Mouse (Mus musculus) adrenal gland, postnatal 25 days (tissue): ENCODE measurements at regions not wholly inside any gene's neighbourhood (a gene's known extent, or its start where the extent isn't known, plus 50 kb on each side); places are given as distances from the start of the nearest gene placed in this dataset.

ENCODE experiments used
- DNase-seq: peaks from one replicate; pipeline ENCODE4 v3.0.0; 2021; ENCODE audit warnings: mixed read lengths

DNA sequence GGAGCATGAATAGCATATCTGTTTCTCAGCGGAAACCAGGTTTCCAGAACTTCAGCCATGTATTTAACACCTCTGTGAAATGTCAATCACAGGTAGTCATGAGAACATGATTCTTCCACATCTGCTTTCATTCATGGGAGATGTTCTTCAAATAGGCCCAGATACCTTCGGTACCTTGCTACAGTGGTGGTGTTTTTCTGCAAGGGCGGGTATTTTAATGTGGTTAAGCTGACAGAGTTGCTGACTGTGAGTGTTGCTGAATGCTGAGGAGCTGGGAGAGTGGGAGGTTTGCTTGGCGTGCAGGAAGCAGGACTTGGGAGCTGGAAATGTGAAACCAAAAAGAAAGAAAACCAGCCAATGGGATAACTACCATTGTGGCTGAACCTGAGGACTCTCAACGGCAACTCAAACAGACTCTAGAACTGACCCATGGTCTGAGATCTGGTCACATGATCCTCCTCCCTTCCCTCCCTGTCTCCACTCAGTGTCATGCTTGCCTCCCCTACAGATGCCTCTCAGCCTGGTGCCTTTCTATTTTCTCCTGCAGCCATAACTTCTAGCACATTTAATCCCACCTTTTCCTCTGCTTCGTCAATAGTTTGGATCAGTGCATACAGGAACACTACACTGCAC lies 317.0 kb upstream of the Pard3b start:
- no peak for DNase-seq

- no peak for DNase-seq
These were observed 307.2 kb upstream of the Pard3b start for GRCm38 (mm10) chr1:61331456-61331855.

- DNase-seq: no peak
These were observed 306.7 kb upstream of the Pard3b start for GRCm38 (mm10) chr1:61331906-61332305.

GRCm38 (mm10) chr1:61336367-61336766 lies 302.3 kb upstream of the Pard3b start:
- DNase-seq: no peak

DNA sequence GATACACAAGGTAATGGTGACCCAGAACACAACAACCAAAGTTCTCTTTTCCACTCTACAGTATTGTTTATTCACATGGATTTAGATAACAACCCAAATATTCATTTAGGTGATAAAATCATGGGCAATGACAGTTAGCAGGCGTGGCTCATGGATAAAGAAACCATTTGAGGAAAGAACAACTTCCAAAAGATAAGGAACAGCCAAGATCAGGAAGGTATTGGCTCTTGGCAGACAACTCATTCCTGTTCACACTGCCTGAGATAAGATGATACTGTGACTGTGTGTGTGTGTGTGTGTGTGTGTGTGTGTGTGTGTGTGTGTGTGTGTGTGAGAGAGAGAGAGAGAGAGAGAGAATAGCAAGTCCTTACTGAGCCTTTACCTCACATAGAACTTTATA lies 285.7 kb upstream of the Pard3b start:
- no peak for DNase-seq

- no peak for DNase-seq
These were observed 285.1 kb upstream of the Pard3b start for GRCm38 (mm10) chr1:61353481-61353880.

- no peak for DNase-seq
These were observed 283.4 kb upstream of the Pard3b start for GRCm38 (mm10) chr1:61355241-61355640.

DNA sequence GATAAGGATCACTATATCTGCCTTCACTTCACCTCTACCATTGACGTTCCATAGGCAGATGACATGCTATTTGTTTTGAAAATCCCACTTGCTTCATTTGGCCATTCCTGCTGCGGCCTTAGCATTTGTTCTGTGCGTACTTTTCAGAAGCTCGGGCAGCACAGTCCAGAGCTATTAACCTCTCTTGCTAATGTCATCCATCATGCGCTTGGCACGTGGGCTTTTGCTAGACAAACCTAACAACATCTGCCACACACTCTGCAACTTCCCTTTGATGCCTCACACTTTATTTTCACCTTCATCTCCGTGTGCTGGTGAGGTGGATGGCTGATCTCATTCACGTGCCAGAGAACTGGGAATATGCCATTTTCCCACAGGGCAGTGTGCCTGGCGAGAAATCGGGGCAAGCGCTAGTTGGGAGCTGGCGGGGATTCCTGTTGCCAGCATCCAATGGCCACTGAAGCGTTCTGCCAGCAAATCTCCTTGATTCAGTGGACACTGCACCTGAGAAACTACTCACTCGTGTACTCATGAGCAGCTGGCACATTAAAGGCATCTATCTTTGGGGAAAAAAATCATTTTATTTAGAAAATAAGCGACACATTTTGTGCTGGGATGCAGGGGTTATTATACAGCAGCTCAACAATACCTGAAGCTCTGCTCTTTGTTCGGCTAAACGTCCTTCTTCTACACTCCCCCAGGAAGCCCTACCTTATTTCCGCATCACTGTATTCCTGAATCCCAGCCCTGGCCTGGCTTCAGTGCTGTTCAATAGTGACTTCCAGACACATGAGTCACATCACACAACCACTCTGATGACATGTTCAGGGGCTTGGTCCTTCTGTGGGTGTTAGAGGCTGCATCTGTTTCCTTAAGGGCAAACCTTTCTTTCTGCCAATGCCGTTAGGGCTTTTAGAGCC lies 279.4 kb upstream of the Pard3b start:
- DNase-seq: peak; percentile 13

DNA sequence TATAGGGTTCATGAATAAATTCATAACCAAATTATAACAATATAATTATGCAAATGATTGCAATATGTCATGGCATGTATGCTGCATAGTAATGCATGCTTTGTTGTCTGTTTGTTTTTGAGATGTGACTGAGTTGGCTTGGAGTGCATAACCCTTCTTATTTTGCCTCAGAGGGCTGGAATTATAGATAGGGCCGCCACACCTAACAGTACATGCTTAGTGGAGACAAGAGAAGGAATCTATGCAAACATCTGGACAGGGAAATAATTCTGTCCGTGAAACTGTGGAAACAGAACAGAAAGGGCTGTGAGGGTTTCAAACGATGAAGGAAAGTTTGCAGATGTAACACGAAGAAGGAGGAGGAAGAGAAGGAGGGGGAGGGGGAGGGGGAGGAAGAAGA lies 266.0 kb upstream of the Pard3b start:
- DNase-seq: no peak

DNA sequence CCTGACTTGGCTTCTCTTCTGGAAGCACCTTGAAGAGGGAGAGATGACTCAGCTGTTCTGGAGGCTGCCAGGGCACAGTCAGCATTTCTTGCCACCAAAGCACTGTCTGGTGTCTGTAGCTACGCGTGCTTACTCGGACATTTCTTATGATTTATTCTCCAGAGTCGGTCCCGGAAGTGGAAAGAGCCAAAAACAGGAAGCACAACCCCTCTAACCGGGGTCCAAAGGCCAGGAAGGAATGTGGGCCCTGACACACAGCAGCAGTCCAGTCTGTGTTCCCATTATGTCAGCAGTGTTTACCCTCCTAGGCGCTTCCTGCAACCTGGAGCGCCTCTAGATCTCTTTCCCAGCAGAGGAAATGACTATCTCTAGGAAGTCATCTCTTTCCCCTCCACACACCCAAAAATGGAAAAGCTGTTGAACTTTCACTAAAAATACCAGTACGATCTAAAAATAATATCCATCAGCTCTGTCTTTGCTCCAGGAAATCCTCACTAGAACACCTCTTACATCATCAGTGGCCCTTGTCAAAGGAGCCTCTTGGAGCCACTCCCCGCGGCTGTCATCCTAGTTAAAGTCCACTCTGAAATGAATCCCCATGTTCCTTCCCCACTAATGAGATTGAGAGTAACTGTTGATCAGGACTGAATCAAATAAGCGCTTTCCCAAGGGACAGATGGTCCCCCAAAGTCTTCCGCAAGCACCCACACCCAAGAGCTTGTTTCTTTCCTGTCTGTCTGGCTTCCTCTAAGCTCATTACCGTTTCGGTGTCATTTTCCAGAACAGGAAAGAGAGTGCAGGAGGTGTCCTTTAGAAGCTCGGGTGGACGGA lies 264.7 kb upstream of the Pard3b start:
- peak; percentile 16 for DNase-seq

DNA sequence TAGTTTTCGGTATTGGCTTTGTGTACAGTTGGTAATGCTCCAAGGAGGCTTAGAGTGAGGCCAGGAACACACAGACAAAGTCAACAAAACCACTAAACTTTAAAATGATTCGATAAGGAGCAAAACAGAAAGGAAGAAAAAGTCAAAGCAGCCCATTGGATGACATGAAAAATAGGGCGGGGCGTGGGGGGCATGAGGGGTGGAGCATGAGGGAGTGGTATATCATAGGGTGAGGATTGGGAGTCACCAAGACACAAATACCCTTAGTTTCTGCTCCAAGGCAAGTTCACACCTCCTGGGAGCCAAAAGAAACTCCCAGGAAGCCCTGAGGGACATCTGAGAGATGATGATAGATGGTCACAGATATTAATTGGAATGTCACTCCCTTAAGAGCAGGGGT lies 262.2 kb upstream of the Pard3b start:
- DNase-seq: no peak

- peak; percentile 71 for DNase-seq
These were observed 261.6 kb upstream of the Pard3b start for GRCm38 (mm10) chr1:61377070-61377469.

DNA sequence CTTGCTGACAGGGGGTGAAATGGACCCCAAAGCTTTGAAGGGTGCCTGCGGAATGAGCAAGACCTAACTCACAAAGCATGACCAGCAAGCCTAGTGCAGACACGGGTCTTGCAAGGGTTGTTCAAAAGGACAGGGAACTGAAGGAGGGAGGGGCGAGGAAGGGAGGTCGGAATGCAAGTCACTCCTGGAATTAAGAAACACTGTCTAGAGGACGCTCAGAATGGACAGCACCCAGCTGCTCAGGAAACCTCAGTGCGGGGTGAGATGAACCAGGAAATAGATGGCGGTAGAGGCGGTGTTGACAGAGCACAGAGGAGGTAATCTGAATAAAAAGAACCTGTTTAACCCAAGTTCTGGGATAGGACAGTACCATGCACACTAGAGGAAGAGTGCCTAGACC lies 260.4 kb upstream of the Pard3b start:
- no peak for DNase-seq

GRCm38 (mm10) chr1:61379771-61380517 lies 258.7 kb upstream of the Pard3b start:
- DNase-seq: no peak

DNA sequence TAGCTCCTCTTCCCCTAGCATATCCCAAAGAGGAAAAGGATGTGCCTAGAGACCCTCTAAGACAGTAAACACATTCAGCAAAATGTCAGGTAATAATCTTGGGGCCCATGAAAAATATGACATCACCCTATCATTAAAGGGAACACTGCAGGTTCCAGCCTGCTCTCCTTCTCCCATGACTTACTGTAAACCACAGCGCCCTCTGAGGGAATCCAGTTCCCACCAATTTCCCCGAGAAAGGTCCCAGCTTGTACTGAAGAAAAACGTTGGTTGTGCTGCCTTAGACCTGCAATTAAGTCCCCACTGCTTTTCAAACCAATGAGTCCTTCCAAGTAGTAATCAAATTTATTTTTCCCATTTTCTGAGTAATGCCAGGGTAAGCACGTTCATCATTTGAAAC lies 251.0 kb upstream of the Pard3b start:
- no peak for DNase-seq

- DNase-seq: no peak
These were observed 240.8 kb upstream of the Pard3b start for GRCm38 (mm10) chr1:61397796-61398195.

DNA sequence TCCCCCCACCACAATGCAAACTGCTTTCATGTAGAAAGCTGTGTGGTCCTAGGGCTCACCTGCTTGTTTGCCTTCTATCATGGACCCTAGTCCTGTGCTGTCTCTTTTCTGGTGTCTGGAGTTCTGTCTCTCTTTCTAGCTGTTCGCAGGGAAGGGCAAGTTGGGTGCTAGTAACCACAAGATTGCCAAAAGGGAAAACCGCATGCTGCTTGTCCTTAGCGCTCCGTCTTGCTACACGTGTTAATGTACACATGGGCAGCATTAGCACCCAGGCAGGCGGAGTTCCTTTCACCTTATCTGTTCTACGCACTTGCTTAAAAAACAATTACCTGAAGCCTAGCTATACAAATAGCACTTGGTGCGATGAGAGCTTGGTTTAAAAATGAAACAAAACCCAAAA lies 236.3 kb upstream of the Pard3b start:
- no peak for DNase-seq

- no peak for DNase-seq
These were observed 231.4 kb upstream of the Pard3b start for GRCm38 (mm10) chr1:61407201-61407600.

- DNase-seq: no peak
These were observed 223.9 kb upstream of the Pard3b start for GRCm38 (mm10) chr1:61414772-61415171.

GRCm38 (mm10) chr1:61415426-61416195 lies 223.0 kb upstream of the Pard3b start:
- DNase-seq: no peak

GRCm38 (mm10) chr1:61418396-61418795 lies 220.2 kb upstream of the Pard3b start:
- DNase-seq: no peak
